Mouse (Mus musculus) midbrain, embryonic 12.5 days (tissue): Measurements from ENCODE around the gene Timp3. TPM values are rescaled to one million over a fixed set of nuclear protein-coding genes. Genes with fewer than 3 reads are reported as not detected.

Experiments
- ATAC-seq: fragments of 200-750 bp; cut with Nextera tagmentation; 2 replicates; pipeline ENCODE4 v1.8.0; 2017; ENCODE audit warnings: low read depth, moderate TSS enrichment, moderate library complexity; ENCODE audit not compliant: low FRiP score
- H3K27ac ChIP-seq: fragments of 300-500 bp; sonication (generic); replicated peaks from 2 replicates; pipeline ENCODE4 v1.5.1; 2016; ENCODE audit warnings: mild to moderate bottlenecking
- H3K27me3 ChIP-seq: fragments of 300-500 bp; sonication (generic); 2 replicates; pipeline ENCODE4 v1.6.1; 2016; ENCODE audit warnings: mild to moderate bottlenecking
- H3K36me3 ChIP-seq: fragments of 300-500 bp; sonication (generic); 2 replicates; pipeline ENCODE4 v1.6.1; 2016
- H3K4me1 ChIP-seq: fragments of 300-500 bp; sonication (generic); 2 replicates; pipeline ENCODE4 v1.6.1; 2016
- H3K4me2 ChIP-seq: fragments of 300-500 bp; sonication (generic); replicated peaks from 2 replicates; pipeline ENCODE4 v1.6.1; 2016; ENCODE audit warnings: mild to moderate bottlenecking, moderate library complexity
- H3K4me3 ChIP-seq: fragments of 300-500 bp; sonication (generic); 2 replicates; pipeline ENCODE4 v1.5.1; 2016; ENCODE audit warnings: mild to moderate bottlenecking
- H3K9ac ChIP-seq: fragments of 300-500 bp; sonication (generic); replicated peaks from 2 replicates; pipeline ENCODE4 v1.6.1; 2016; ENCODE audit warnings: mild to moderate bottlenecking, moderate library complexity
- H3K9me3 ChIP-seq: fragments of 300-500 bp; sonication (generic); 2 replicates; pipeline ENCODE4 v1.6.1; 2016; ENCODE audit warnings: mild to moderate bottlenecking
- WGBS: fragments of 180-500 bp; shearing (Covaris S2); methylation state at CpG from one replicate; pipeline ENCODE4 v1.1.7; 2016; 5-methylcytosine and 5-hydroxymethylcytosine counted together
- polyA plus RNA-seq: library from polyadenylated mRNA; unstranded; fragments of >200 nt; fragmentation: Nextera tagmentation; extraction: Ambion mirVana; gene quantifications from 2 replicates; pipeline ENCODE4 v1.2.1, GENCODE M21; 2016

Timp3 gene
- polyA plus RNA-seq: 23.1 and 24.5 TPM in 2 replicates

- Histone ChIP-seq H3K9me3 (no peaks in the 10 kb centered on the region), H3K9ac (peak within 1 kb of the TSS; percentile 61), H3K4me2 (peak within 1 kb of the TSS; percentile 92), H3K27ac (no peak within 1 kb of the TSS), H3K27me3 (peaks cover 51% of the 10 kb centered on the region), H3K4me1 (peaks cover 34% of the 10 kb centered on the region), H3K36me3 (no peaks in the 10 kb centered on the region), H3K4me3 (peak within 1 kb of the TSS; percentile 49)
- WGBS: under 1% methylated on average over 65 of the region's 65 CpGs
- ATAC-seq: peak; percentile 89
Measured at GRCm38 (mm10) chr10:86300293-86301116, at the start of gene Timp3. Gene Timp3 (plus strand): TSS chr10:86300372.

GRCm38 (mm10) chr10:86256221-86256620, 44.0 kb upstream of the Timp3 start:
- Histone ChIP-seq H3K4me2 (no peak overlapping the region), H3K9ac (no peak overlapping the region), H3K36me3 (no peaks in the 10 kb centered on the region), H3K27me3 (no peaks in the 10 kb centered on the region), H3K9me3 (no peaks in the 10 kb centered on the region), H3K4me1 (peaks cover 3% of the 10 kb centered on the region; the same call in 1 of the 2 replicates), H3K4me3 (no peak overlapping the region), H3K27ac (no peak overlapping the region)
- no peak for ATAC-seq
- WGBS: 53% methylated on average over 4 of the region's 4 CpGs

GRCm38 (mm10) chr10:86257045-86257444, 43.1 kb upstream of the Timp3 start:
- Histone ChIP-seq H3K4me3 (no peak overlapping the region), H3K9me3 (no peaks in the 10 kb centered on the region), H3K27ac (no peak overlapping the region), H3K4me2 (no peak overlapping the region), H3K4me1 (peaks cover 3% of the 10 kb centered on the region; the same call in 1 of the 2 replicates), H3K27me3 (no peaks in the 10 kb centered on the region), H3K9ac (no peak overlapping the region), H3K36me3 (no peaks in the 10 kb centered on the region)
- ATAC-seq: no peak
- 76% methylated on average over 3 of the region's 3 CpGs for WGBS

GRCm38 (mm10) chr10:86258046-86258445, 42.1 kb upstream of the Timp3 start:
- no peak for ATAC-seq
- H3K4me3 ChIP-seq: no peak overlapping the region
- no peaks in the 10 kb centered on the region for H3K27me3 ChIP-seq
- no peaks in the 10 kb centered on the region for H3K36me3 ChIP-seq
- H3K9me3 ChIP-seq: no peaks in the 10 kb centered on the region
- peaks cover 3% of the 10 kb centered on the region; the same call in 1 of the 2 replicates for H3K4me1 ChIP-seq
- no peak overlapping the region for H3K4me2 ChIP-seq
- no peak overlapping the region for H3K27ac ChIP-seq
- WGBS: 92% methylated on average over 4 of the region's 4 CpGs
- no peak overlapping the region for H3K9ac ChIP-seq

- Histone ChIP-seq H3K4me1 (peaks cover 3% of the 10 kb centered on the region; the same call in 1 of the 2 replicates), H3K36me3 (no peaks in the 10 kb centered on the region), H3K27me3 (no peaks in the 10 kb centered on the region), H3K9ac (no peak overlapping the region), H3K9me3 (no peaks in the 10 kb centered on the region), H3K27ac (no peak overlapping the region), H3K4me3 (no peak overlapping the region), H3K4me2 (no peak overlapping the region)
- ATAC-seq: no peak
- WGBS: 89% methylated on average over 3 of the region's 3 CpGs
Measured at GRCm38 (mm10) chr10:86258992-86259391, 41.2 kb upstream of the Timp3 start.

- Histone ChIP-seq H3K9ac (no peak overlapping the region), H3K36me3 (no peaks in the 10 kb centered on the region), H3K9me3 (no peaks in the 10 kb centered on the region), H3K4me2 (no peak overlapping the region), H3K4me1 (no peaks in the 10 kb centered on the region), H3K27ac (no peak overlapping the region), H3K4me3 (no peak overlapping the region), H3K27me3 (no peaks in the 10 kb centered on the region)
- WGBS: 89% methylated on average over 2 of the region's 2 CpGs
- ATAC-seq: no peak
Measured at GRCm38 (mm10) chr10:86261725-86262124, 38.4 kb upstream of the Timp3 start.

DNA sequence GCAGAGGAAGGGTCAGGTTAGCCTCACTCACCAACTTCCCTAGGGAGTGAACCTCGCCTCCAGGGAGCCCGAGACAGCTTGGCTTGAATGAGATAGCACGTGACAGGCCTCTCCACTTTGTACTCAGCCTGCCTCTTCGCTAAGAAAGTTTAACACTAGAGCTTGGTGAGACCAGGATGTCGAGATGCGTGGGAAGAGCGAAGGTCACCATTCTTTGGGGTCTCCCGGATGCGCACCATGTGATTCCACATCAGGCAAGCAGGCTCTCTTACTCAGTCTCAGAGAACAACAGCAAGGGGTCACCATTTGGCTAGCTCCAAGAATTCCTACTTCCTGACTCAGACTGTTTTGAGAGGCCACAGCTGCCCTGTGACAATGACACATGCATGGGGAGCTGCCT, 35.6 kb upstream of the Timp3 start:
- no peak overlapping the region for H3K4me3 ChIP-seq
- no peaks in the 10 kb centered on the region for H3K27me3 ChIP-seq
- no peak overlapping the region for H3K4me2 ChIP-seq
- H3K36me3 ChIP-seq: no peaks in the 10 kb centered on the region
- no peak overlapping the region for H3K9ac ChIP-seq
- no peak overlapping the region for H3K27ac ChIP-seq
- no peaks in the 10 kb centered on the region for H3K4me1 ChIP-seq
- no peak for ATAC-seq
- 91% methylated on average over 9 of the region's 9 CpGs for WGBS
- H3K9me3 ChIP-seq: no peaks in the 10 kb centered on the region

- H3K27ac ChIP-seq: no peak overlapping the region
- H3K4me2 ChIP-seq: no peak overlapping the region
- no peak overlapping the region for H3K9ac ChIP-seq
- no peaks in the 10 kb centered on the region for H3K36me3 ChIP-seq
- no peaks in the 10 kb centered on the region for H3K27me3 ChIP-seq
- H3K9me3 ChIP-seq: no peaks in the 10 kb centered on the region
- H3K4me3 ChIP-seq: no peak overlapping the region
- H3K4me1 ChIP-seq: no peaks in the 10 kb centered on the region
- ATAC-seq: no peak
- WGBS: 83% methylated on average over 3 of the region's 3 CpGs
Measured at GRCm38 (mm10) chr10:86270254-86270653, 29.9 kb upstream of the Timp3 start.

DNA sequence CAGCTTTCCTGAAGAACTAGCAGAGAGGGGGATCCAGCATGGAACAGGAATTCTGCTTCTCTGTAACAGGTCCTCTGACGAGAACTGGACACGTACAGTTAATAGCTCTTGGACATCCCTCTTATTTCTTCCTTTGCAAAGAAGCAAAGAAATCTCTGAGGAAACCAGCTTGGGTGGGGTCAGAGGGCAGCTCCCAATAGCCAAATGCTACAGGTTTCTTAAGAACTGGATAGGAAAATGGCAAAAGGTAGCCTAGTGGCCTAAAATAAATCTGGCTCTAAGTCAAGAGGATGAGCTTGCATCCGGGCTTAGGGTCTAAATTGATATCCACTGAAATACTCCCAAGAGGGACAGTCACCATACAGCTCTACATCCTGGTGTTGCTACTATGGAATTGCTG, 27.3 kb upstream of the Timp3 start:
- no peak for ATAC-seq
- 88% methylated on average over 3 of the region's 3 CpGs for WGBS
- Histone ChIP-seq H3K4me1 (no peaks in the 10 kb centered on the region), H3K36me3 (no peaks in the 10 kb centered on the region), H3K27me3 (no peaks in the 10 kb centered on the region), H3K4me3 (no peak overlapping the region), H3K9ac (no peak overlapping the region), H3K9me3 (no peaks in the 10 kb centered on the region), H3K27ac (no peak overlapping the region), H3K4me2 (no peak overlapping the region)

- Histone ChIP-seq H3K36me3 (no peaks in the 10 kb centered on the region), H3K9me3 (no peaks in the 10 kb centered on the region), H3K4me1 (no peaks in the 10 kb centered on the region), H3K9ac (no peak overlapping the region), H3K4me3 (no peak overlapping the region), H3K4me2 (no peak overlapping the region), H3K27me3 (no peaks in the 10 kb centered on the region), H3K27ac (no peak overlapping the region)
- ATAC-seq: no peak
- 76% methylated on average over 19 of the region's 19 CpGs for WGBS
Measured at GRCm38 (mm10) chr10:86273410-86274191, 26.6 kb upstream of the Timp3 start.

DNA sequence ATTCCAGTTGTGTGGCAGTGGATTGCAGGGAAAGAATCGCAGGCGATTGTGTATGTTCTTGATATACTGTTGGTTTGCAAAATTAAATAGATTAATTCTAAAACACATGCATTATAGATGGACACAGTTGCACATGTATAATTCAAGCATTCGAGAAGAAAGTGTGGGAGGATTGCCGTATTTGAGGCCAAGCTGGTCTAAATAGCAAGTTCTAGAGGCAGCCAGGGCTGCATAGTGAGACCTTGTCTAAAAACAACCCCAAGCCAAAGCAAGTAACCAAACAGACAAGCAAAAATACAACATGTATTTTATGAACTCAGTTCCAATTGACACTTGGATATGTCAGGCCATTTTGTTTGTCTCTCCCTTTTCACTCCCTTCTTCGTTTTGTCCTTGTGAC, 24.6 kb upstream of the Timp3 start:
- H3K9ac ChIP-seq: no peak overlapping the region
- no peaks in the 10 kb centered on the region for H3K27me3 ChIP-seq
- no peaks in the 10 kb centered on the region for H3K4me1 ChIP-seq
- H3K36me3 ChIP-seq: no peaks in the 10 kb centered on the region
- no peak overlapping the region for H3K4me3 ChIP-seq
- ATAC-seq: no peak
- H3K9me3 ChIP-seq: no peaks in the 10 kb centered on the region
- no peak overlapping the region for H3K27ac ChIP-seq
- no peak overlapping the region for H3K4me2 ChIP-seq
- 95% methylated on average over 5 of the region's 5 CpGs for WGBS

DNA sequence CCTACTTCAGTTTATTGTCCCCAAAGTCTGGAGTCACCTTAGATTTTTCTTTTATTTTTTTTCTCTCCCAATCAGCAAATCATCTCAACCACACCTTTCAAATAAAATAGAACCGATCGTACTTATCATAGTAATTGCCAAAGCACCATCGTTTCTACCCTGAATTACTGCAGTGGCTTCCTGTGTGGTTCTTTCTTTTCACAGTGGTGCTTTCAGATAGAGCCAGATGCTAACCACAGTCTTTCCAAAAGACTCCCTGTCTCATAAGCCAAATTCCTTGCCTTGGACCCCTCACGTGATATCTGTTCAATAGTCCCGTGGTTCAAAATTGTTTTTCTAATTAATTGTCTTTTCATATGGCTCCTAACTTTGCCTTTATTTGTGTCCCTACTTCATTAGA, 22.8 kb upstream of the Timp3 start:
- 92% methylated on average over 5 of the region's 5 CpGs for WGBS
- no peak for ATAC-seq
- Histone ChIP-seq H3K4me1 (no peaks in the 10 kb centered on the region), H3K9me3 (no peaks in the 10 kb centered on the region), H3K9ac (no peak overlapping the region), H3K4me3 (no peak overlapping the region), H3K36me3 (no peaks in the 10 kb centered on the region), H3K27me3 (no peaks in the 10 kb centered on the region), H3K27ac (no peak overlapping the region), H3K4me2 (no peak overlapping the region)
